Mouse (Mus musculus) bone marrow, adult 2 months (tissue): ENCODE measurements around the gene Zfp692. TPM values are rescaled to one million over a fixed set of nuclear protein-coding genes. Genes with fewer than 3 reads are reported as not detected.

Experiments
- H3K27ac ChIP-seq: fragments of 200-500 bp; 2 replicates; pipeline ENCODE4 v1.5.1; 2012; ENCODE audit warnings: low read depth, mild to moderate bottlenecking, control low read depth, inconsistent platforms, low read length; ENCODE audit not compliant: control insufficient read depth, poor library complexity, insufficient read depth
- H3K4me1 ChIP-seq: fragments of 200-500 bp; 2 replicates; pipeline ENCODE4 v1.6.1; 2011; ENCODE audit warnings: low read length; ENCODE audit not compliant: control insufficient read depth, insufficient read depth
- H3K4me3 ChIP-seq: fragments of 200-500 bp; replicated peaks from 2 replicates; pipeline ENCODE3; 2011; ENCODE audit warnings: mild to moderate bottlenecking, low read depth, low read length, control low read depth; ENCODE audit not compliant: control insufficient read depth
- CTCF ChIP-seq: fragments of 200-500 bp; IDR thresholded peaks from 2 replicates; pipeline ENCODE4 v1.5.1; 2011; ENCODE audit warnings: low read length, control low read depth; ENCODE audit not compliant: control insufficient read depth, insufficient read depth
- POLR2A ChIP-seq: fragments of 200-500 bp; IDR thresholded peaks from 2 replicates; pipeline ENCODE4 v1.6.1; 2011; ENCODE audit warnings: low read depth, mild to moderate bottlenecking, control low read depth, low read length, borderline replicate concordance; ENCODE audit not compliant: control insufficient read depth
- WGBS: fragments of 180-500 bp; shearing (Covaris S2); methylation state at CpG from one replicate; pipeline ENCODE4 v1.1.7; 2018; 5-methylcytosine and 5-hydroxymethylcytosine counted together
- polyA plus RNA-seq: library from polyadenylated mRNA; stranded (reverse); fragments of >200 nt; gene quantifications from 2 replicates; pipeline ENCODE4 v1.2.4, GENCODE M21; 2011; ENCODE audit warnings: low replicate concordance; ENCODE audit not compliant: missing spikeins, insufficient read depth, insufficient read length

The Zfp692 gene
- polyA plus RNA-seq, 1 experiment: 53.9 TPM

- TF ChIP-seq CTCF: no peak
- TF ChIP-seq POLR2A: no peak
- peaks cover 4% of the 10 kb centered on the region for H3K4me1 ChIP-seq
- H3K27ac ChIP-seq: peak overlapping the region; percentile 63
- peak overlapping the region; percentile 79 for H3K4me3 ChIP-seq
- WGBS: under 1% methylated on average over 21 of the region's 21 CpGs
These were observed 23.0 kb downstream of the Zfp692 start for GRCm38 (mm10) chr11:58329906-58330275.

- TF ChIP-seq POLR2A (no peak), CTCF (no peak)
- H3K4me1 ChIP-seq: peaks cover 4% of the 10 kb centered on the region
- peak within 1 kb of the TSS; percentile 63 for H3K27ac ChIP-seq
- H3K4me3 ChIP-seq: peak within 1 kb of the TSS; percentile 79
- under 1% methylated on average over 52 of the region's 52 CpGs for WGBS
These were observed 23.6 kb downstream of the Zfp692 start, which contains the start of the genes Zfp672 and Sh3bp5l for GRCm38 (mm10) chr11:58330276-58331148. Gene Zfp672 (minus strand): TSS chr11:58330339. Gene Sh3bp5l (plus strand): TSS chr11:58330724.

- TF ChIP-seq POLR2A (no peak), CTCF (no peak)
- Histone ChIP-seq H3K27ac (peak overlapping the region; percentile 63), H3K4me1 (peaks cover 4% of the 10 kb centered on the region), H3K4me3 (peak overlapping the region; percentile 79)
- WGBS: 22% methylated on average over 10 of the region's 10 CpGs
These were observed 24.3 kb downstream of the Zfp692 start for GRCm38 (mm10) chr11:58331149-58331495.

- no peak overlapping the region for H3K27ac ChIP-seq
- H3K4me3 ChIP-seq: peak overlapping the region; percentile 39
- peaks cover 4% of the 10 kb centered on the region for H3K4me1 ChIP-seq
- WGBS: 81% methylated on average over 6 of the region's 6 CpGs
- TF ChIP-seq POLR2A: no peak
- TF ChIP-seq CTCF: no peak
These were observed 24.7 kb downstream of the Zfp692 start for GRCm38 (mm10) chr11:58331546-58331945.

GRCm38 (mm10) chr11:58334746-58335145 is 27.9 kb downstream of the Zfp692 start:
- Histone ChIP-seq H3K4me3 (no peak overlapping the region), H3K4me1 (peaks cover 3% of the 10 kb centered on the region), H3K27ac (no peak overlapping the region)
- WGBS: 91% methylated on average over 3 of the region's 3 CpGs
- TF ChIP-seq CTCF (no peak), POLR2A (no peak)

GRCm38 (mm10) chr11:58346745-58347144 is 39.9 kb downstream of the Zfp692 start:
- TF ChIP-seq POLR2A: no peak
- TF ChIP-seq CTCF: no peak
- 82% methylated on average over 4 of the region's 4 CpGs for WGBS
- no peak overlapping the region for H3K4me3 ChIP-seq
- no peaks in the 10 kb centered on the region; the same call in 1 of the 2 replicates for H3K4me1 ChIP-seq
- no peak overlapping the region for H3K27ac ChIP-seq

- no peaks in the 10 kb centered on the region; the same call in none of the 2 replicates for H3K4me1 ChIP-seq
- H3K4me3 ChIP-seq: no peak overlapping the region
- peak overlapping the region; percentile 9; the same call in 1 of the 2 replicates for H3K27ac ChIP-seq
- WGBS: 85% methylated on average over 4 of the region's 4 CpGs
- TF ChIP-seq CTCF (no peak), POLR2A (no peak)
These were observed 43.8 kb downstream of the Zfp692 start for GRCm38 (mm10) chr11:58350628-58351027.

- TF ChIP-seq CTCF (no peak), POLR2A (no peak)
- H3K27ac ChIP-seq: no peak overlapping the region
- H3K4me1 ChIP-seq: no peaks in the 10 kb centered on the region; the same call in none of the 2 replicates
- WGBS: 69% methylated on average over 5 of the region's 5 CpGs
- H3K4me3 ChIP-seq: no peak overlapping the region
These were observed 44.3 kb downstream of the Zfp692 start for GRCm38 (mm10) chr11:58351179-58351578.
